Mouse (Mus musculus) 3134 (cell line): Measurements from ENCODE around the gene Myzap.
"Not testable (repeated sequence)": the region's sequence is repeated elsewhere in the genome, so short reads cannot be mapped to it uniquely, and the experiment has no call there.

Experiments
- DNase-seq: peaks from one replicate; pipeline ENCODE4 v3.0.0-alpha.2; 2011; ENCODE audit warnings: low spot score; ENCODE audit not compliant: insufficient read length; ENCODE audit errors: extremely low read depth

Myzap gene

GRCm38 (mm10) chr9:71485475-71486094, 106.6 kb downstream of the Myzap start, which contains the start of gene Polr2m:
TSS of gene Polr2m (minus strand) at chr9:71485935.
- peak; percentile 92 for DNase-seq

- no peak for DNase-seq
These were observed 107.2 kb downstream of the Myzap start for GRCm38 (mm10) chr9:71484871-71485474.

- DNase-seq = not testable (repeated sequence)
These were observed 108.3 kb downstream of the Myzap start for GRCm38 (mm10) chr9:71483872-71484271.

GRCm38 (mm10) chr9:71480305-71480704, 111.9 kb downstream of the Myzap start:
- no peak for DNase-seq

GRCm38 (mm10) chr9:71479413-71479812, 112.7 kb downstream of the Myzap start:
- DNase-seq = no peak

- DNase-seq = no peak
These were observed 113.6 kb downstream of the Myzap start for GRCm38 (mm10) chr9:71478596-71478995.

GRCm38 (mm10) chr9:71476601-71477000, 115.6 kb downstream of the Myzap start:
- DNase-seq = no peak

- no peak for DNase-seq
These were observed 116.6 kb downstream of the Myzap start for GRCm38 (mm10) chr9:71475536-71475935.

GRCm38 (mm10) chr9:71467434-71467833, 124.7 kb downstream of the Myzap start:
- DNase-seq = no peak

- no peak for DNase-seq
These were observed 126.0 kb downstream of the Myzap start for GRCm38 (mm10) chr9:71466111-71466510.

- DNase-seq = no peak
These were observed 129.0 kb downstream of the Myzap start for GRCm38 (mm10) chr9:71463072-71463667.

- DNase-seq = no peak
These were observed 135.4 kb downstream of the Myzap start for GRCm38 (mm10) chr9:71456738-71457137.
